Mouse (Mus musculus): ENCODE measurements around the gene Actr3. TPM values are rescaled to one million over a fixed set of nuclear protein-coding genes. Genes with fewer than 3 reads are reported as not detected.
"Not testable (repeated sequence)": the region's sequence is repeated elsewhere in the genome, so short reads cannot be mapped to it uniquely, and the experiment has no call there.

Actr3 gene
- polyA plus RNA-seq, 1 experiment: 107 TPM

GRCm38 (mm10) chr1:125419906-125420305 is 15.6 kb downstream of the Actr3 start:
- Histone ChIP-seq H3K4me3 (ENCODE audit: insufficient read depth, low read depth, low read length) (no peak overlapping the region), H3K27ac (replicated peaks; ENCODE audit: low read depth, low read length) (no peak overlapping the region)

DNA sequence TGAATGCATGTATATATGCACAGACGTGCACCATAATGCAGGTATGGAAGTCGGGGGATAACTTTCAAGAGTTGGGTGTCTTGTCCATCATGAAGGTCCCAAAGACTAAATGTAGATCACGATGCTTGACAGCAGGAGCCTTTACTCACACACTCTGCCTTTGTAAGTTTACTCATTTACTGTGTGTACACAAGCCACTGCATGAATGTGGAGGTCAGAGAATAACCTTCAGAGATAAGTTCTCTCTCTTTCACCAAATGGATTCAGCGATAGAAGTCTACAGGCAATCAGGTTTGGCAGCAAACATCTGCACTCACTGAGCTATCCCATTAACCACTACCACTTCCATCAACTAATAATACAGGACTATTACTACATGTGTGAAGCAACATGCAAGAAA is 16.8 kb downstream of the Actr3 start:
- H3K4me3 ChIP-seq (ENCODE audit: insufficient read depth, low read depth, low read length): no peak overlapping the region
- H3K4me1 ChIP-seq (ENCODE audit: control insufficient read depth, insufficient read depth, insufficient read length, low read length): no peaks in the 10 kb centered on the region
- H3K27ac ChIP-seq (replicated peaks; ENCODE audit: low read depth, low read length): no peak overlapping the region

More at GRCm38 (mm10) chr1:125419906-125420305, 15.6 kb downstream of the Actr3 start:
- H3K4me1 ChIP-seq (ENCODE audit: control insufficient read depth, insufficient read depth, insufficient read length, low read length): no peaks in the 10 kb centered on the region

DNA sequence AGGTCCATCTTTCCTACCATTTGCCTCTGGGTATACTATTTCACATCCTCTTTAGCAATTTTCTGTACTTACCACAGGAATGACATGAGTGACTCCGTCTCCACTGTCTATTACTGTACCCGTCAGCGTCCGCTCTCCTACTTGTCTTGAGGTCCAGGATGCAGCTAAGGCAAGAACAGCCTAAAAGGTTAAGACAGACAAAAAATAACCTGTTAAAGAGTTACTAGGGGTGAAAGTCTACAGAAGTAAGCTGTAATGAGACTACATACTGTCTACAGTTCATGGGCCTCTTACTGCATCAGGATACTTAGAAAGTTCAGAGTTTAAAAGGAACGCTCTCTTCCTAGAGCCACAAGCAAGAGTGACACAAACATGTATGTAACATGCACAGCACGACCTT is 28.3 kb downstream of the Actr3 start:
- Histone ChIP-seq H3K27ac (replicated peaks; ENCODE audit: low read depth, low read length) (no peak overlapping the region), H3K4me1 (ENCODE audit: control insufficient read depth, insufficient read depth, insufficient read length, low read length) (no peaks in the 10 kb centered on the region), H3K4me3 (ENCODE audit: insufficient read depth, low read depth, low read length) (no peak overlapping the region)

- Histone ChIP-seq H3K4me3 (ENCODE audit: insufficient read depth, low read depth, low read length) (no peak overlapping the region), H3K27ac (replicated peaks; ENCODE audit: low read depth, low read length) (no peak overlapping the region), H3K4me1 (ENCODE audit: control insufficient read depth, insufficient read depth, insufficient read length, low read length) (no peaks in the 10 kb centered on the region)
These were observed 40.1 kb downstream of the Actr3 start for GRCm38 (mm10) chr1:125395391-125395790.

DNA sequence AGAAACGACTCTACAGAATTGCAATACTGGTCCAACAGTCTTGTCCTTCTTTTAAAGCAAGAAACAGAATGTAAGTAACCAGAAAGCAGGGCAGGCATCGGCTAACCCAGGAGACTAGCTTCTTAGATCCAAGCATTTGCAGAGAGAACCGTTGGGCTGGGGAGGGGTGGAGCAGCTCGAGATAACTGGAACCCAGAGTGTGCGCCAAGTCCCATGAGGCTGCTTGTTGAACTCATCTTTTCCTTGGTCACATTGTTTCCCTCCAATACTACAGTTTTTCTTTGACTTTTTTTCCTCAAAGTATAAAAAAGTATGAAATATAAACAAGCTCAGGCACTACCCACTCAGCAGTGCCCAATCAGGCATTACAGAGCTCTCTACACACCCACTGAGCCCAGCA is 42.2 kb downstream of the Actr3 start:
- not testable (repeated sequence) for H3K27ac ChIP-seq (replicated peaks; ENCODE audit: low read depth, low read length); H3K4me3 ChIP-seq (ENCODE audit: insufficient read depth, low read depth, low read length); H3K4me1 ChIP-seq (ENCODE audit: control insufficient read depth, insufficient read depth, insufficient read length, low read length)

DNA sequence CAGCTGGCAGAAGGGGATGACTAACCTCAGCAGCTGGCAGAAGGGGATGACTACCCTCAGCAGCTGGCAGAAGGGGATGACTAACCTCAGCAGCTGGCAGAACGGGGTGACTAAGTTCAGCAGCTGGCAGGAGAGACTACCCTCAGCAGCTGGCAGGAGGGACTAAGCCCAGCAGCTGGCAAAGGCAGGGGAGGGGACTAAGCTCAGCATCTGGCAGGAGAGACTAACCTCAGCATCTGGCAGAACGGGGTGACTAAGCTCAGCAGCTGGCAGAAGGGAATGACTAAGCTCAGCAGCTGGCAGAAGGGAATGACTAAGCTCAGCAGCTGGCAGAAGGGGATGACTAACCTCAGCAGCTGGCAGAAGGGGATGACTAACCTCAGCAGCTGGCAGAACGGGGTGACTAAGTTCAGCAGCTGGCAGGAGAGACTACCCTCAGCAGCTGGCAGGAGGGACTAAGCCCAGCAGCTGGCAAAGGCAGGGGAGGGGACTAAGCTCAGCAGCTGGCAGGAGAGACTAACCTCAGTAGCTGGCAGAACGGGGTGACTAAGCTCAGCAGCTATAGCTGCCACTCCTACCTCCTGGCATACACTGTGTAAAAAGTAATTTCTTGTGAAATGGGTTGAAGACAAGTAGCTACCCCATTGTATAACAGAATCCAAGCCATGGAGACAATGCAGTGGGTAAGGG is 45.3 kb downstream of the Actr3 start:
- not testable (repeated sequence) for H3K4me1 ChIP-seq (ENCODE audit: control insufficient read depth, insufficient read depth, insufficient read length, low read length); H3K27ac ChIP-seq (replicated peaks; ENCODE audit: low read depth, low read length)

DNA sequence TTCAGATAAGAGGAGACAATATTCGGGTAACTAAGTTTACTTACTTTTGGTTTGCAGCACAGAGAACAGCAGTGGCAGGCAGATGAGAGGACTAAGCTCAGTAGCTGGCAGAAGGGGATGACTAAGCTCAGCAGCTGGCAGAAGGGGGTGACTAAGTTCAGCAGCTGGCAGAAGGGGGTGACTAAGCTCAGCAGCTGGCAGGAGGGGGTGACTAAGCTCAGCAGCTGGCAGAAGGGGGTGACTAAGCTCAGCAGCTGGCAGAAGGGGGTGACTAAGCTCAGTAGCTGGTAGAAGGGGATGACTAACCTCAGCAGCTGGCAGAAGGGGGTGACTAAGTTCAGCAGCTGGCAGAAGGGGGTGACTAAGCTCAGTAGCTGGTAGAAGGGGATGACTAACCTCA is 45.9 kb downstream of the Actr3 start:
- not testable (repeated sequence) for H3K4me1 ChIP-seq (ENCODE audit: control insufficient read depth, insufficient read depth, insufficient read length, low read length); H3K4me3 ChIP-seq (ENCODE audit: insufficient read depth, low read depth, low read length); H3K27ac ChIP-seq (replicated peaks; ENCODE audit: low read depth, low read length)

More for the DNA sequence above, 45.3 kb downstream of the Actr3 start:
- H3K4me3 ChIP-seq (ENCODE audit: insufficient read depth, low read depth, low read length): not testable (repeated sequence)

- Histone ChIP-seq H3K4me1 (ENCODE audit: control insufficient read depth, insufficient read depth, insufficient read length, low read length) (no peaks in the 10 kb centered on the region), H3K27ac (replicated peaks; ENCODE audit: low read depth, low read length) (no peak overlapping the region), H3K4me3 (ENCODE audit: insufficient read depth, low read depth, low read length) (no peak overlapping the region)
These were observed 47.2 kb downstream of the Actr3 start for GRCm38 (mm10) chr1:125388370-125388769.

DNA sequence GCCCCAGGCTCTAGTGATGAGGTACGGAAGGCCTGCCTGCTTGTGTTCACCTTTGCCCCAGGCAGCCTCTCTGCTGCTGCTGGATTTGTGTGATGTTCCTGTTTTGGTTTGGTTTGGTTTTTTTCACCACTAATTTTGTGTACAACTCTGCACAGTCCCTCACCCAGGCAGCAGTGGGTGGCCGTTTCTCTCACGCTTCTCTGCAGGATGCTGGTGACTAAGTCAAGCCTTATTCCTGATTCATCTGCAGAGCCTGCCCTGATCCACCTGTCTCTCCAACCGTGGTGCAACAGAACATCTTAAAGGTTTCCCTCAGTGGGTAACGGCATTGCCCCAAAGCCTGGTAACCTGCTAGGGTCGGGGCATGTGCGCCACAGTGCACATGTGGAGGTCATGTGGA is 49.3 kb downstream of the Actr3 start:
- Histone ChIP-seq H3K4me3 (ENCODE audit: insufficient read depth, low read depth, low read length) (no peak overlapping the region), H3K4me1 (ENCODE audit: control insufficient read depth, insufficient read depth, insufficient read length, low read length) (no peaks in the 10 kb centered on the region), H3K27ac (replicated peaks; ENCODE audit: low read depth, low read length) (no peak overlapping the region)

GRCm38 (mm10) chr1:125382622-125383021 is 52.9 kb downstream of the Actr3 start:
- H3K4me1 ChIP-seq (ENCODE audit: control insufficient read depth, insufficient read depth, insufficient read length, low read length): no peaks in the 10 kb centered on the region
- H3K27ac ChIP-seq (replicated peaks; ENCODE audit: low read depth, low read length): no peak overlapping the region
- no peak overlapping the region for H3K4me3 ChIP-seq (ENCODE audit: insufficient read depth, low read depth, low read length)

DNA sequence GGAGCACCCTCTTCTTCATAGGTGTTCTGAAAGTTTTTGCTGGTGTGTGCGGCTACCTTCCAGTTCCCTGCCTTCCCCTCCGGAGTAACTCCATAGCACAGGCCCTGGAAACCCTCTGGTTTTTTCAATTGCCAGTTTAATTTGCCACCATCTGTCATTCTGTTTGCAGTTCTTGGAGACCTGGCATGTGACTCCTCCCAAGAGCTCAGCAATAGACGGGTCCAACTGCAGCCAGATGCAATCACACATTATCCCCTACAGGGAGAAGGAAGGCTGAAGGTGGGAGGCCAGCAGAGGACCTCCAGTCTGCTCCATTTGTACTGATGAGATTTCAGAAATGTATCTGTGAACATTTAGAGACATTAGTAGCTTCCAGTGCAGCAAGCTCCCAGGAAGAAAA is 56.6 kb downstream of the Actr3 start:
- H3K4me3 ChIP-seq (ENCODE audit: insufficient read depth, low read depth, low read length): no peak overlapping the region
- no peaks in the 10 kb centered on the region for H3K4me1 ChIP-seq (ENCODE audit: control insufficient read depth, insufficient read depth, insufficient read length, low read length)
- H3K27ac ChIP-seq (replicated peaks; ENCODE audit: low read depth, low read length): no peak overlapping the region

DNA sequence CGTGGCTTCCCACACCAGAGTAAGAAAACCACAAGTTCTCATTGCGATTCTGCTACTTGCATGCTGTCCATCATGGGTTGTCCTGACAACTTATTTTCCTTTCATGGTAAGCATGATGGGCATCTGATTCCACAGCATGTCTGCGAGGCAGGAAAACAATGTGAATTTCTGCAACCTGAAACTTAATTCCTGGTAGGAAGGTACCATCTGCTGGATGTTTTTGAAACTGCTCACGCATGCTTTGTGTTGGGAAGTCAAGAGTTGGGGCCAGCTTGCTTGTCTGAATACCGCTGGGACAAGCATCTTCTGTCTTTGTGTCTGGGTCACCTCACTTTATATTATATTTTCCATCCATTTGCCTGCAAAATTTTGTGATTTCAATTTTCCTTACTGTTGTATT is 62.7 kb downstream of the Actr3 start:
- Histone ChIP-seq H3K27ac (replicated peaks; ENCODE audit: low read depth, low read length) (no peak overlapping the region), H3K4me1 (ENCODE audit: control insufficient read depth, insufficient read depth, insufficient read length, low read length) (no peaks in the 10 kb centered on the region), H3K4me3 (ENCODE audit: insufficient read depth, low read depth, low read length) (no peak overlapping the region)

DNA sequence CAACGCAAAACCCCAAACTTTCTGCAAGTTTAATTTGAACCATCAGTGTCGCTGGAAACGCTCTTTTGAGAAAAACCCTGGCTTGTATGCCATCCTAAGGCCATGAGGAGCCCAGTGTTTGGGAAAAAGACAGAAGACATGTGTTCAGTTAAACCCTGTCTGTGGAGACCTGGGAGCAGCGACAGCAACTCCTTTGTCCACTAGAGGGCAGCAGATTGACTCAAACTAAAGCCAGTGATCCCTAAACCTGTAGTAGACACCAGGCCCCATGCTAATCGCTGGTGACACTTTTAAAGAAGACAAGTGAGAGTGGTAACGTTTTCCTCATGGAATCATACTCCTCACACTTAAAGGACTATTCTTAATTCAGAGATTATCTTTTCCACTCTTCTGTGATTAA is 64.7 kb downstream of the Actr3 start:
- Histone ChIP-seq H3K4me3 (ENCODE audit: insufficient read depth, low read depth, low read length) (no peak overlapping the region), H3K4me1 (ENCODE audit: control insufficient read depth, insufficient read depth, insufficient read length, low read length) (no peaks in the 10 kb centered on the region), H3K27ac (replicated peaks; ENCODE audit: low read depth, low read length) (no peak overlapping the region)

DNA sequence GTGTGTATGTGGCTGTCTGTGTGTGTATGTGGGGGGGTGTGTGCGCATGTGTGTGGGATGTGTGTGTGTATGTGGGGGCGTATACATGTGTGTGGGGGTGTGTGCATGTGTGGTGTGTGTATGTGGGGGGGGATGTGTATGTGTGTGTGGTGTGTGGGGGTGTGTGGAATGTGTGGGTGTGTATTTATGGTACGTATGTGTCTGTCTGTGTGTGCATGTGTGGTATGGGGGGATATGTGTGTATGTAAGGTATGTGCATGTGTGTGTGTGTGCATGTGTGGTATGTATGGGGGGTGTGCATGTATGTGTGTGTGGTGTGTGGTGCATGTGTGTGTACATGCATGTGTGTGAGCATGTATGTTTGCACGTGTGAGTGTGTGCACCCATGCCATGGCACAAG is 70.0 kb downstream of the Actr3 start:
- Histone ChIP-seq H3K27ac (replicated peaks; ENCODE audit: low read depth, low read length) (no peak overlapping the region), H3K4me3 (ENCODE audit: insufficient read depth, low read depth, low read length) (no peak overlapping the region), H3K4me1 (ENCODE audit: control insufficient read depth, insufficient read depth, insufficient read length, low read length) (no peaks in the 10 kb centered on the region)

DNA sequence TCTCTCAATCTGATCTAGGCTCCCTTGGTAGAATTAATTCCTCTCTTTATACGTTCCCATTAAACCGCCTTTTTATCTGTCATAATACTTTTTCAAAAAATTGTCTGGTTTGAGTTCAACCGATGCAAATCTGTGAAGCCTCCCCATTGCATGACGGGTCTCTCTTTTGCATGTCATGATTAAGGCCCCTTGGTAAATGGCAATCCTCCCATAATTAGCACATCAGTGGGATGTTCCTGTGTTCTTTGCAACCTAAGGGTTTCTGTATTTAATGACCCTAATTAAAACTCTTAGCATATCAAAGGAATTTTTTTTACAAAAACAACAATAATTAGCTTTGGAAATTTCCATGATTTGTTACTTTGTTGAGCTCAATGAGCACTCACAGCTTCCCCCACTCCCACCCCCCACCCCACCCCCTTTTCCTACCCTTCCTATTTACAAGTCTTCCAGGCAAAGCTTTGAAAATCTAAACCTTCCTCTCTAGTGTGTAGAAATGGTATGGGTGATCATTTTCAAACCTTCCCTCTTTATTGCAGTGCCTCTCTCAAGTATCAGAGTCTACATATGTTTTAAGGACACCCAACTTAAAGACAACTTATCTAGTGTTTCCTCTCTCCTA is 84.0 kb downstream of the Actr3 start:
- Histone ChIP-seq H3K27ac (replicated peaks; ENCODE audit: low read depth, low read length) (no peak overlapping the region), H3K4me1 (ENCODE audit: control insufficient read depth, insufficient read depth, insufficient read length, low read length) (no peaks in the 10 kb centered on the region), H3K4me3 (ENCODE audit: insufficient read depth, low read depth, low read length) (no peak overlapping the region)

- Histone ChIP-seq H3K4me3 (ENCODE audit: insufficient read depth, low read depth, low read length) (no peak overlapping the region), H3K27ac (replicated peaks; ENCODE audit: low read depth, low read length) (no peak overlapping the region), H3K4me1 (ENCODE audit: control insufficient read depth, insufficient read depth, insufficient read length, low read length) (no peaks in the 10 kb centered on the region)
These were observed 84.7 kb downstream of the Actr3 start for GRCm38 (mm10) chr1:125350843-125351242.
